Mouse (Mus musculus) adrenal gland (tissue): ENCODE results near the gene S100a11.

Experiments
- intact Hi-C: fragments of 180-260 bp; cut with DNase I; formaldehyde crosslinking; loops from one replicate; pipeline ENCODE4 v1.15.1; 2025
- long read RNA-seq, 2 experiments: library from polyadenylated mRNA; unstranded; transcript quantifications; one replicate each; pipeline ENCODE4 v2.0.0; 2020; ENCODE audit warnings: borderline replicate concordance in 1 of 2; ENCODE audit not compliant: insufficient replicate concordance in 1 of 2

S100a11 gene
- long read RNA-seq, experiment 1, transcript S100a11-201 (3 exons, 511 nt) = major isoform, 57 of 59 reads
- long read RNA-seq, experiment 1, partial matches to known transcripts = 2 of 59 reads
- long read RNA-seq, experiment 1, other reads (novel, unspliced or antisense) = 0 of 59 reads
- long read RNA-seq, experiment 2, transcript S100a11-201 (3 exons, 511 nt) = major isoform, 30 of 30 reads
- long read RNA-seq, experiment 2, partial matches to known transcripts = 0 of 30 reads
- long read RNA-seq, experiment 2, other reads (novel, unspliced or antisense) = 0 of 30 reads

DNA sequence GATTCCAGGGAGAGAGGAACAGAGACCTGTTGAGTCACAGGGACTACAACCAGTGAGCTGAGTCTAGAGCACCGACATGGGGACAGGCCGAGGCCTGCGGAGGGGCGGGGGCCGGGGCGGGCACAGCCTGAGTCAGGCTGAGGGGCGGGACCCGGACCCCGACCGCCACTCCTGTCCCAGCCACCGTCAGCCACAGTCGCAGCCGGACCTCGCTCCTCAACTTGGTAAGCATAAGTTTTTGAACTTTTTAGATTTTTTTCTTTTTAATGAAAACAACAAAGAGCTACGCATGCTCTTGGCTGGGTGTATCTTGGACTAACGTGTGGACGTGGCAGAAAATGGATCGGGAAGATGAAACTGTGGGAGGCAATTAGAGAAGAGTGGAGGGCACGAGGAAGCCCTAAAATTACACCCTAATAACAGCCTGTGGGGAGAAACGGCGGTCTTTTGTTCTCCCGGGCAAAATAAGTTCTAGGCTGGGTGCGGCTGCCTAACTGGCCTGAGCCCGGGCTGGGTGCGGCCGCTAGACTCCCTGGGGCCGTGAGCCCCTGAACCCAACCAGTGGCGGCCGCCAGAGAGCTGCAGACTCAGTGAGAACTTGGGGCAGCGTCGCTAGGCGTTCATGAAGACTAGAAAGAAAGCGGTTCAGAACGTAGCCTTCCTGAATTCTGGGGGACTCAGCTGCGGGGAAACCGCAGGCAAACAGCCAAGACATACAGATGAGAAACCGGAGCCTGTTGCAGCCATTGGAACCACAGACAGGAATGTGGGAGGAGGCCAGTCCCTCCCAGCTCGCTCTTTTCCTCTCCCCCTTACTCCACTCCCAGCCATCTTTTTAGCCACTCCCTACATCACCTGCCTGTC is at the start of gene S100a11:
Gene S100a11, plus strand, starts transcription at position 159 of the 864 bp plus-strand sequence.
- intact Hi-C loops = no loop called here

DNA sequence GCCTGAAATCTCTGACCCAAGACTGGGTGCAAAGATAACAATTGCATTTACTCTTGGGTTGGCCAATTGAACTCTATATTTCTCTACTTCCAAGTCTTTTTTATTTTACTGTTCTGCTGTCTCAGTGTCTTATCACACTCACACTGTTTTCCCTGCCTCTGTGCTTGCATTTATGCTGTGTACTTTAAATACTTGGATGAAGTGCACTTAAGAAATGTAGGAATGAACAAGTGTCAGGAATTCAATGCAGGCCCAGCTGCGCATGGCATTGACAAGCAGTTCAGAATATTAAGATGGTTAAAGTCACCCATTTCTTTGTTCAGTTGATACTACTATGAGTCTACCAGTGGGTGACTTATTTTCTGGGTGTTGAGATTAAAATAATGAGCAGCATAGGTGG is 40.2 kb upstream of the S100a11 start:
- intact Hi-C loops = no loop called here

DNA sequence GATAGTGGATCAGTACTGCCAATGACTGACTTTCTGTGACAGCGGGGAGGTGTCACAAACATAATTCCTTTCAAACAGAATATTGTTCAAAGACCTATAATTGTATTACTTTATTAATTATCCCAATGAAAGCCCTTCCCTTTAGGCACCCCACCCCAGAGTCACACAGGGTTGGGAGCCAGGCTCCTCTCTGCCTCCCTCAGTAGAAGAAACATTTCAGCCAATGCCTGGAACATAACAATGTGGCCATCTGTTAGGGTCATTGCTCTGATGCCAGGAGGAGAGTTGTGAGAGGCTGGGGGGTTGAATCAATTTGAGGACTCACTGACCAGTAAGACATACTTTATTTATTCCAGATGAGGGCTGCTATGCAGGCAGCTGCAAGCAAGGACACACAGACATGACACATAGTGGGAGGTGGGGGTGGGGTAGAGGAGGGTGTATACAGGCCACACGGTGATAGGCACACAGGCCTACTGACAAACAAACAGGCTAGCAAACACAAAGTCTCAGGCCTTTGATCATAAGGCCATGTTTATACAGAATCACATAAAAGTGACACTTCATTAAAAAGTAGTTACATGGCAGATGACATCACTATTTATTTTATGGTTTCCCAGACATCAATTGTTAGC is 38.2 kb upstream of the S100a11 start:
- intact Hi-C loops = no loop called here

DNA sequence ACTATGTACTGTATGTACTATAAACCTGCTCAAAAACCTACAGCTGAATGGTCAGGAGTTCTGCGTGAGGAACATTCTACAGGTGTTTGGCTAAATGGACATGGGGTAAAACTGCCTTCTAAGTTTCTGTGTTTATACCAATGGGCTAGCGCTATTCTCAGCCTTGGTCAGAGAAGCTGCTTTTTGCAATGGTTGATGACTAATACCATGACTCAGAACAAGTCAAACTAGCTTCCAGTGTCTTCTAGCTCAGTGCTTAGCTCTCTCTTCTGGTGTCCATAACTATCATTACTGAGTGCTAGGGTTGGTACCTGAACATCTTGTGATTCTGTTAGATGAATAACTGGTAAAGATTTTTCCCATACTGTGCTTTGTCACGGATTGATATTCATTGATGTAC is 34.7 kb upstream of the S100a11 start:
- intact Hi-C loops = no loop called here

DNA sequence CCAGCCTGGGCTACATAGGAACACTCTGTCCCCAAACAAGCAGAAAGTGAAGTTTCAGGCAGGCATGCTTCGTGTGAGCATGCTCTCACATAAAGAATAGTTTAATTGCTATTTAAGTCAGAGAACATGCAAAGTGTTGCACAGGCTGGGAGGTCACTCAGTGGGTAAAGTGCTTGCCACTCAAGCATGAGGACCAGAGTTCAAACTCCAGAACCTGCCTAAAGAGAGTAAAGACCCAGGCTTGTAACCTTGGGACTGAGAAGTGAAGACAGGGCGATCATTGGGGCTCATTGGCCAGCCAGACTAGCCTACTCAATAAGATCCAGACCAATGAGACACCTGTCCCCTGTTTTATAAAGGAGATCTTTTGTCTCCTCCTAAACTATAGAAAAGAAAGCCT is 31.7 kb upstream of the S100a11 start:
- intact Hi-C loops = no loop called here

DNA sequence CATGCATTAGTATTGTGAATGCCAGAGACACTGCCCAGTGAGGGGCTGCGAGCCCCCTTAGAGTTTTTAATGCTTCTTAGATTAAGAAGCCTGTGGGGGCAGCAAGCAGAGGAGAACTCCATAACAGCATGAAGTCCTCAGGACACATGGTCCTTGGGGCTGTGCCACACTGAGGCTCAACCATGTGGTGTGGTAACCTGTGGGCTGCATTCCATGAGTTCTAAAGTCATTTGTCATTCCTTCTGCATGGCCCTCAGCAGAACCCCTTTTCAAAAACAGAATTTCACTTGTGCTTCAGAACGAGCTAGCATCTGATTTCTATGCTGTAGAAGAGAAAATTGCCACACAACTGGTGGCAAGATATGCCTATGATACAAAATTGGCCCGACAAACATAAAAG is 28.1 kb upstream of the S100a11 start:
- intact Hi-C loops = loop anchor here (5.0 kb wide), 3 partner anchors 45 to 380 kb away; no protein-coding TSS in a partner anchor

DNA sequence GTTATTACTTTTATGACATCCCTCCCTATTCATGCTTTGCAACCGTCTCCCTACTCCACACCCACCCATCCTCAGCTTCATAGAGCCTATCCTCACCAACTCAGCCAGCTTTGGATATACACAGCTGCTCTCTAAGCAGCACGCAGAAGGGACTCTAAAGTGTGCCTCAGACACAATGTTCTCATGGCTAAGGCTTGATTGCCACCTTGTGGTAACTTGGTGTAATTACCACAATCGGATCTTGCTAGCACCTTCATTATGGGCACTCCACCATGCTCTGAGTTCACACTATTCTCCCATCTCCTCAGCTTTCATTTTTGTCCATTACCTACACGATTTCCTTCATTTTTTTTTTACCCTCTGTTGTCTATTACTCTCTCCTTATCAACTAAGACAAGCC is 26.3 kb upstream of the S100a11 start:
- intact Hi-C loops = loop anchor here (1.0 to 5.0 kb wide), 5 partner anchors 47 to 382 kb away; no protein-coding TSS in a partner anchor

DNA sequence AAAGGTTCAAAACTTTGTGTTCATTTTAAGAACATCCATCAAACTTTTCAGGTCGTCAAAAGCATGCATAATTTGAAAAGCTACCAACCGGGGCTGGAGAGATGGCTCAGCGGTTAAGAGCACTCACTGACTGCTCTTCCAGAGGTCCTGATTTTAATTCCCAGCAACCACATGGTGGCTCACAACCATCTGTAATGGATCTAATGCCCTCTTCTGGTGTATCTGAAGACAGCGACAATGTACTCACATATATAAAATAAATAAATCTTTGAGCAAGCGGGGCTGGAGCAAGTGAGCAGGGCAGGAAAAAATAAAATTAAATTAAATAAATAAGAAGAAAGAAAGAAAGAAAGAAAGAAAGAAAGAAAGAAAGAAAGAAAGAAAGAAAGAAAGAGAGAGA is 25.5 kb upstream of the S100a11 start:
- intact Hi-C loops = loop anchor here (2.0 to 5.0 kb wide), 4 partner anchors 47 to 382 kb away; no protein-coding TSS in a partner anchor

DNA sequence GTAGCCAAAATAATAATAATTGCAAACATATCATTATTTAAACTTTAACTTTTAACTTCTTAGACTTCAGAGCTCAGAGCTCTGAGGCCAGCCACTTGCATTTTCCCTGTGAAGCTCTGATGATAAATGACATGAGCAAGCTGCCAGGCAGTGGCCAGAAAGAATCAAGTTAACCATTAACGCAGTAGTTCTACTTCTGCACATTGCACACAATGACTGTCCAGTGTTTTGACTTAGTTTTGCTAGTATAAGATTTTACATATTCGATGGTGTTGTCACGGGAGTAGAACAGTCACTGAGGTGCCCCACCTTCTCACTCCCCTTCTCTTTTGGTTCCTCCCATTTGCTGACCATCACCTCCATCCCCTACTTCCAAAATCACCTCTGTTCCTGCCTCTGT is 23.2 kb upstream of the S100a11 start:
- intact Hi-C loops = no loop called here

DNA sequence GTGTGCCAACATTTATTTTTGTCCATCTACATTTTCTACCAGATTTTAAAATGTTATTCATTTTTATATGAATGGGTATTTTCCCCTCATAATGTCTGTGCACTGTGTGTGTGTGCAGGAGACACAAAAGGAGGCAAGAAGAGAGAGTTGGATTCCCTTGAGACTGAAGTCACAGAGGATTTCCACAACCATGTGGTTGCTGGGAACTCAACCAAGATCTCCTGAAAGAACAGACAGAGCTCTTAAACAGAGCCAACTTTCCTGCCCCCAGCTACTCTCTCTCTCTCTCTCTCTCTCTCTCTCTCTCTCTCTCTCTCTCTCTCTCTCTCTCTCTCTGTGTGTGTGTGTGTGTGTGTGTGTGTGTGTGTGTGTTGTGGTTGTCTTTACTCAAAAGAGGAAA is 21.2 kb upstream of the S100a11 start:
- intact Hi-C loops = no loop called here

DNA sequence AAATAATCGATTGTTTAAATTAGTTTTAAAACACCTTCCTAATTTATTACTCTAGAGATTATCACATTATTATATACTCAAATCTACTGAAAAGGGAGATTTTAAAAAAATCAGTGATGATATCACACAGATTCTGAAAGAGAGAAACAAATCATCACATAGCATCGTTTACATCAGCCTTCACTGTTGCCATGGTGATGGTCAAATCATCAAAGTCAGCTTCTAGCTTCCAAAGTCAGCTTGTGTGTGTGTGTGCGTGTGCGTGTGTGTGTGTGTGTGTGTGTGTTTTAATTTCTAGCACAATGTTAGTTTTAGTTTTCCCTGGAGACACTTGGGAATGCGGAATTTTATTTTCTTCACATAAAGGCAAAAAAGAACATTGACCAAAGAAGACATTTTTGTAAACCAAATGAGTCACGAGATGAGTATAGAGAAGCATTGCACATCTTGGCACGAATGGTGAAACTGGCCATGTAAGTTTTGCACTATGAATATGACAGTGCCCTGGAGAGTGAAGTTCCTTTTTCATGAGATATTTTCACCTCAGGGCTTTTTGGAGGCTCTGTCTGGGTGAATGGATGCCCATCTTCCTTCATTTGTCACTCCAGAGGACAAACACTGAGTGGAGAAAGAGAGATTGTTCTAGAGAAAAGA is 15.6 kb upstream of the S100a11 start:
- intact Hi-C loops = no loop called here

DNA sequence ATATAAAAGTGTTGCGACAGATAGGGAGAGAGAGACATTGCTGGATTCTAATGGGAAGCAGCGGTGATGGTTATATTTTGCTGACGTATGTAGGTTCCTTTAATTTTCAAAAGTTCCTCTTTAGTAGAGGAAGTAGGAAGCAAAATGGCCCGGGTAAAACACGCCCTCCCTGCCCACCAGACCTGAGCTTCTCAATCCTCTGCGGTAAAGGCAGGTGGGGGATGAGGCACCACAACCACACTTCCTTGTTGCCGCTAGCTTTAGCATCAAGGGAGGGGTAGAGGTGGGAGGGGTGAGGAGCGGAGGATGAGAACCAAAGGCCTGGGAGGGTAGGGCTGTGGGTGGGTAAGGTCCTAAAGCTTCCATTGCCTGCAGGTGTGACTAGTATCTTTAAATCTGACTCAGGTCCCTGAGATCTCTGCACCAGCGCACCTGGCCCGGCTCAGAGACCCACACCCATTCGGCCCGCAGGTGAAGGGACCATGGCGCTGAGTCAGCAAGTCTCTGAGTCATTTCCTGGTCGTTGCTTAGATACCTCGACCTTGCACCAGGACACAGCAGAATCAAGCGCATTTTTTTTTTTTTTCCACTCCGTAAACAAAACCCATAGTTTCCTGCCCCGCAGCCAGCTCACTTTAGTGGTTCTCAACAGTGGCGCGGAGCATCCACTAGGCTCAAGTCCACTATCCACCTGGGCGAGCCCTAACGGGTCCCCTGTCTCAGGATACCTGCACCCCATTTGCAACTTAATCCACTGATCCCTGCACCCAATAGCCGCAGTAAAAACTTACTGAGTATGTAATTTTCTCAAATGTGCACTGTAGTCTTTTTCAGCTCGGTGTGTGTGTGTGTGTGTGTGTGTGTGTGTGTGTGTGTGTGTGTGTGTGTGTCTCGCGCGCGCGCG is 14.1 kb upstream of the S100a11 start:
- intact Hi-C loops = no loop called here

DNA sequence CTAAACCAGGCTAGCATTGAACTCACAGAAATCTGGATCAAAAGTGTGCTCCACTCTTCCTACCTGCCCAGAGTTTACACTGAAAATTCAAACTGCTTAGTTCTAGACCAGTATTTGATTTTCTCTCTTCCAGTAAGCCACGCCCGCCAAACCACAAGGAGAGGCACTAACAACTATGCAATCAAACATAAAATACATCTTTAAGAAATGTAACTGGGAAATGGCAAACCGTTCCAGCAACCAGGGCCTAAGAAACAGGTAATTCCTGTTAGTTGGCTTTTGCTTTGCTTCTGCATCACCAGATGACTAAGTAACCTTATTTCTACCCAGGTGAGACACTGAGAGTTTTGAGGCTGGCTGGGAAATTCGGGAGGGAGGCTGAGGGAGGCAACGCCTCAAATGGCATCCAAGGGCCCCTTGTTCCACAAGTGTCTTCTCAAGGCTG is 13.4 kb upstream of the S100a11 start:
- intact Hi-C loops = no loop called here

DNA sequence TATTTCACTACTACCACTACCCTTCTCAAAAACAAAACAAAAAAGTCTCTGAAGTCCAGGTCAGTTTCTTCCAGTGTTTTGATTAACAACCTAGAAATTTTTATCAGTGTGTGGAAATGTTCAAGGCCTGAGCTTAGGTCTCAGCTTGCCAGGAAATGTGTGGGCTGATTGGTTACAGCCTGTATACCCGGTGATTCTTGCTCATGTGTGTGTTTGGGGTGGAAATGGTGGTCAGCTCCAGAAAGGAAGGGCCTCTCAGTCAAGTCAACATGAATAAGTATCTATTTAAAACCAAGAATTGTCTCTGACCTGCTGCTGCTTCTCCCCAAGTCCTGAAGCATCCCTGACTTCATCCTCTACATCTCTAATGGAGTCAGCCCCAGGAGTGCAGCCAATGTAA is 11.0 kb upstream of the S100a11 start:
- intact Hi-C loops = no loop called here

DNA sequence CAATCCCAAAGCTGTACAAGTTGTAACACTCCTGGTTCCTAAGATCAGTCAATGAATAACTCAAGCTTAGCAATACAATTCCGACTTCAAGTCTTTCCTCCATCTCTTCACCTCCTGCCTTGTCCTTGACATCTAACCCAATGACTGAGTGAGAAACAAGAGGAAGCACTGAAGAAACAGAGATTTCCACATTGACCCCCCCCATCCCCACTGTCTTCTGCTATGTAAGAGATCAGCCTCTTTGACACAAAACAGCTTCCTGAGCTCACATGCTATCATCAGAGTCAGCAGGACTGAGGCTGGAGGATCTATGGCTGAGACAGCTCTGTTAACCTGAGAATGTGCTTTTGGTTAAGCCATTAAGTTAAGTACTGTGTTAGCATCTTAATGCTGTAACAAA is 9.3 kb upstream of the S100a11 start:
- intact Hi-C loops = no loop called here

DNA sequence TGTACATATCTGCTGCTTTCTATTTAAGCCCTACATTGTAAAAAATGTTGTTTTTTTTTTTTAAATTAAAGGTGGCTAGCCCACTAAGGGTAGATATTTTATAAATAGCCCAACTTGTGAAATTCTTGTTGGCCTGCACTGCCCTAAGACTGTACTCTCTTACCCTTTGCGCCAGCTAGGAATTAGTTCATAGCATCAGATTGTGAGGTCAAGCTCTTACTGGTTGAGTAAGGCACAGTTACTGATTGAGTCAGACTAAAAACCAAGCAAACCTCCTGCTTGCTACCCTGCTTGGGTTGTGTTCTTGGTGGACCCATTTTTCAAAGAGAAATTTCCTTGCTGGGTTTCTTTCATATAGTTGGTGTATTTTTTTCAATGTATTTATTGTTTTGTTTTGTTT is 8.5 kb upstream of the S100a11 start:
- intact Hi-C loops = no loop called here

DNA sequence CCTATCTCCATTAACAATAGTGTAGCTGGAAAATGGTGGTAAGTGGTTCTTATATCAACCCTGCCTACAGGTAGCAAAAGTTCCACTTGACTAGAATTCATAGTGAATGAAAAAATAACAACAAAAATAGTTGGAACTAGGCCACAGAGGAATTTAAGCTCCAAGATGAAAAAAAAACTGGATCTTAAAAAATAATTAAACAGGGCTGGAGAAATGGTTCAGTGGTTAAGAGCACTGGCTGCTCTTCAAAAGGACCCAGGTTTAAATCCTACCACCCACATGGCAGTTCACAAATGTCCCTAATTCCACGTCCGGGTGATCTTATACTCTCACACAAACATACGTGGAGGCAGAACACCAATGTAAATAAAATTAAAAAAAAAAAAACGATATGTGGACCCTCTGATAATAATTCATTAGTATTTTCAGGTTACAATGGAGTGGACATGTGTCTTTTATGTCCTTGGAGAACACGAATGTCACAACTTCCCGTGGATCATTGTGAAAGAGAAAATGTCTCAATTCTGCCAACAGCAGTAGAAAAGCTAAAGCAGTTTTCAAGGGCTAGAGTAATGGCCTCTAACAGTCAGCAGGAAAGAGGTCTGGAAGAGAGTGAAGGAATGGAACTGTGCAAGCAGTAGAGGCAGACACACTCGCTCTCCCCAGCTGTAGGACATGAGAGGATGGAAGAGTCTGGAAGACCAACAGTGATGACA is 7.7 kb upstream of the S100a11 start:
- intact Hi-C loops = no loop called here

DNA sequence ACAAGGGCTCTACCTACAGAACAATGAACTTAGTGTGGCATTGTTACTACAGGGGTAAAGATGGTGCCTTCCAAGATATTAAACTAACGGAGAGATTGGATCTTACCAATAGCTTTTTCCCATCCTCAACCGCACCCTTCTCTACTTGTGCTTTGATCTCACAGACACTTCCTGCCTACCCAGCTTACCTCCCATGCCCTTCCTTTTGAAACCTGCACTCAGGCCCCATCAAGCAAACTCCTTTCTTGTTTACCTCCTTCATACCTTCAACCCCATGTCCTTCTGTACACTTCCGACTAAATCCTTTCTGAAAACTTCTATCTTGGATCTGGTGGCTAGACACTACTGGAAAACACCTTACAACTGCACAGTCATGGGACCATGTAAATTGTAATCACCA is 5.7 kb upstream of the S100a11 start:
- intact Hi-C loops = no loop called here

DNA sequence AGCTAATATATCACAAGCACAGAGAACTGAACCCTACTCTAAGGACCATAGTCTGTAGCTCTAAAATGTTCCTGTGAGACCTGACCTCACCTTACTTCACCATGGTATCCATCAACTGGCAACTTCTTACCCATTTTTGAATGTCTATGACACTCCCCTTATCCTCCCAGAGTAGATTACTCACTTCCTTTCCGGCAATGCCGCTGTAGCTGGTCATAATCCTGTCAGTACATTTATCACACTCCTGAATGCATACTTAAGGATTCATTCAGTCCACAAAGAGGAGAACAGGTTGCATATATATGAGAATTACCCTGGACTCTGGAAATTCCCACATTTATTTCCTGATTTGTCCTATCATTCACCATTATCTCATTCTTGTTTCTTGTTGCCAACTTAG is 2.9 kb upstream of the S100a11 start:
- intact Hi-C loops = no loop called here

DNA sequence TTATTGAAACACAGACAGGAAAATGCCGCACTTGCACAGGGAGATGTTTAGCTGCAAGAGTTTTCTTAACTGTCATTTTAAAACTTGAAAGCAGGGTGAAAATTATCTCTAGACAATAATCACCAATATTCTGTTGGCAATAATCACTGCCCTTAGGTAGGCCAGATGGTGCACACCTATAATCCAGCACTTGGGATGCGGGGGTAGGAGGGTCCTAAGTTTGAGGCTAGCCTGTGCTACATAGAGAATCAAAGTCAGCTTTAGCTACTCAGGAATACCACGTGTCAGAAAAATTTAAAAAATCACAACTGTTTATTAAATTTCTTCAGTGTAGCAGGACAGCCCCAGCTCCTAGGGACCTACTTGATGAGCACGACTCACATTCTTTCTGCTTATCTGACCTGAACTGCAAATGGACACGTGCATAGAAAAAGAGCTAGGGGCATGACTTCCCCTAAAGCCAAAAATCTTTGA is 395 bp upstream of the S100a11 start:
- intact Hi-C loops = no loop called here
